Mouse (Mus musculus): ENCODE results near the gene Stx18. TPM values are rescaled to one million over a fixed set of nuclear protein-coding genes. Genes with fewer than 3 reads are reported as not detected.

Gene Stx18
- polyA plus RNA-seq, 1 experiment, result 50.4 TPM

DNA sequence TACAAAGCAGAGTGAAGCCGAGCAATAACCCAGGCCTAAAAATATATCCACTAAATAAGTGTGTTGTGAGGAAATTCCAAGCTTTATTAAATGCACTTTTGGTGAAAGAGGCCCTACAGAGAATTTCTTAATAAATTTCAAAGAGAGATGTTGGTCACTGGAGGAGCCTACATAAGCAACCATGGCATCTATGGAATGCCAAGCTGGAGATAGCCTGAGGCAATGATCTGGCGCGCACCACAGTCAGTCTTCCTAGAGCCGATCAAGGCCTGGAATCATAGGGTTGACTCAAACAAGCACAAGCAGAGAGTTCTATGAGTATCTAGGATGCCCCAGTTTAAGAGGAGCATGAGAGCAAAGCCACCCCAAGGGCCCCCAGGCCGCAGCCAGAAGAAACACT, 10.9 kb upstream of the Stx18 start:
- Histone ChIP-seq H3K4me1 (ENCODE audit: control insufficient read depth, insufficient read depth, low read length) (no peaks in the 10 kb centered on the region), H3K4me3 (ENCODE audit: insufficient read depth, low read length) (no peak overlapping the region), H3K27ac (ENCODE audit: insufficient read depth, low read length) (no peak overlapping the region)
- TF ChIP-seq CTCF (IDR thresholded peaks at IDR 0.05; ENCODE audit: extremely low read depth, insufficient read depth, low read length), result no peak
- TF ChIP-seq POLR2A (IDR thresholded peaks at IDR 0.05; ENCODE audit: extremely low read depth, insufficient read depth, low read length), result no peak

DNA sequence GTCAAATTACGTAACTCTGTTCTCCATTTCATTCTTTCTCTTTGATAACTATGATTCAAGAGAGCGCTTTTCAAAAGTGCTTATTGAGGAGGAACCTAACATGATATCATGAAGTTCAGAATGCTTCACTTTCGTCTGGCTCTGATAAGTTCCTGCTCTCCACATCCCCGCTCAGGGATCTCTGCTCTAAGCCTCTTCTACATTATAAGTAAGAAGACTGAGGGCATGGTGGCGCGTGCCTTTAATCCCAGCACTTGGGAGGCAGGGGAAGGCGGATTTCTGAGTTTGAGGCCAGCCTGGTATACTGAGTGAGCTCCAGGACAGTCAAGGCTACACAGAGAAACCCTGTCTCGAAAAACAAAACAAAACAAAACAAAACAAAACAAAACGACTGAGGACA, 268 bp upstream of the Stx18 start:
- peaks cover 4% of the 10 kb centered on the region; the same call in 1 of the 2 replicates for H3K4me1 ChIP-seq (ENCODE audit: control insufficient read depth, insufficient read depth, low read length)
- peak overlapping the region; percentile 81 for H3K4me3 ChIP-seq (ENCODE audit: insufficient read depth, low read length)
- no peak overlapping the region for H3K27ac ChIP-seq (ENCODE audit: insufficient read depth, low read length)
- TF ChIP-seq CTCF (IDR thresholded peaks at IDR 0.05; ENCODE audit: extremely low read depth, insufficient read depth, low read length), result no peak
- TF ChIP-seq POLR2A (IDR thresholded peaks at IDR 0.05; ENCODE audit: extremely low read depth, insufficient read depth, low read length), result no peak

DNA sequence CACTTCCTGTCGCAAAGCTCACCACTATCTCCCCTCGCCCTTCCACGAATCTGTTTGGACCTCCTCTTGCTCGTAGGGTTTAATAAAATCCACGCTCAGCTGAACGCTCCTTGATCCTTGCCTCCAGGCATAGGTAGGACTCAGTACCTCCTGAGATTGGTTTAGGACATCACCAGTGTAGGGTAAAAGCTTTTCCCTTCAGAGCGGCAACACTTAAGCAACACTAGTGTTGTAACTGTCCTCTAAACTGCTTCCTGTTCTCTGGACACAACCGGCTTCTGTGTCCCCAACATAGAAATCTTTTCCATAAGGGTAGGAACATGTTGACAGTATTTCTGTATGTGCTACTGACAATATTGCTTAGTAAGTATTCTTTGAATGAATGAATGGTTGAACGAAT, 1.3 kb downstream of the Stx18 start:
- Histone ChIP-seq H3K4me1 (ENCODE audit: control insufficient read depth, insufficient read depth, low read length) (peaks cover 4% of the 10 kb centered on the region; the same call in 1 of the 2 replicates), H3K4me3 (ENCODE audit: insufficient read depth, low read length) (peak overlapping the region; percentile 81), H3K27ac (ENCODE audit: insufficient read depth, low read length) (no peak overlapping the region)
- TF ChIP-seq CTCF (IDR thresholded peaks at IDR 0.05; ENCODE audit: extremely low read depth, insufficient read depth, low read length) (no peak), POLR2A (IDR thresholded peaks at IDR 0.05; ENCODE audit: extremely low read depth, insufficient read depth, low read length) (no peak)

- H3K27ac ChIP-seq (ENCODE audit: insufficient read depth, low read length), result no peak overlapping the region
- no peak for TF ChIP-seq CTCF (IDR thresholded peaks at IDR 0.05; ENCODE audit: extremely low read depth, insufficient read depth, low read length)
- no peak for TF ChIP-seq POLR2A (IDR thresholded peaks at IDR 0.05; ENCODE audit: extremely low read depth, insufficient read depth, low read length)
- H3K4me3 ChIP-seq (ENCODE audit: insufficient read depth, low read length), result no peak overlapping the region
- peaks cover 2% of the 10 kb centered on the region; the same call in 1 of the 2 replicates for H3K4me1 ChIP-seq (ENCODE audit: control insufficient read depth, insufficient read depth, low read length)
These were observed 6.4 kb downstream of the Stx18 start for GRCm38 (mm10) chr5:38044923-38045322.

DNA sequence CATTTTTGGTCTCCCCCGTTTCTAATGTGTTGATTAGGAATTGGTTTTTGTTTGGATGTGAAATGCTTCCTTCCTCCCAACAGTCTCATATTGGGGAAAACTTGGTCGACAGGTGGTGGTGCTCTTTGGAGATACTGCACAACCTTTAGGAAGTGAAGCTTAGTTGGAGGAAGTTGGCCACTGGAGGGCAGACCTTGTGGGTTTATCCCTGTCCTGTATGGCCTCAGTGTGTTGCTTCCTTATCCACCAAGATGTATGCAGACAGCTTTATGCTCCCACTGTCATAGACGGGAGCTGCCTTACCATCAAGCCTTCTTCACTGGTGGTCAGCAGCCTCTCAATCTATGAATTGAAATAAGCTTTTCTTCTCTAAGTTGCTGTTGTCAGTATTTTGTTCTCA, 9.6 kb downstream of the Stx18 start:
- H3K4me3 ChIP-seq (ENCODE audit: insufficient read depth, low read length), result no peak overlapping the region
- 0 out of 2 replicates have a peak, but pooled peaks have one; percentile 7 for TF ChIP-seq CTCF (IDR thresholded peaks at IDR 0.05; ENCODE audit: extremely low read depth, insufficient read depth, low read length)
- TF ChIP-seq POLR2A (IDR thresholded peaks at IDR 0.05; ENCODE audit: extremely low read depth, insufficient read depth, low read length), result no peak
- no peak overlapping the region for H3K27ac ChIP-seq (ENCODE audit: insufficient read depth, low read length)
- H3K4me1 ChIP-seq (ENCODE audit: control insufficient read depth, insufficient read depth, low read length), result no peaks in the 10 kb centered on the region

- TF ChIP-seq CTCF (IDR thresholded peaks at IDR 0.05; ENCODE audit: extremely low read depth, insufficient read depth, low read length), result no peak
- no peak for TF ChIP-seq POLR2A (IDR thresholded peaks at IDR 0.05; ENCODE audit: extremely low read depth, insufficient read depth, low read length)
- Histone ChIP-seq H3K27ac (ENCODE audit: insufficient read depth, low read length) (no peak overlapping the region), H3K4me3 (ENCODE audit: insufficient read depth, low read length) (no peak overlapping the region), H3K4me1 (ENCODE audit: control insufficient read depth, insufficient read depth, low read length) (peaks cover 4% of the 10 kb centered on the region)
These were observed 22.5 kb downstream of the Stx18 start for GRCm38 (mm10) chr5:38061051-38061450.

DNA sequence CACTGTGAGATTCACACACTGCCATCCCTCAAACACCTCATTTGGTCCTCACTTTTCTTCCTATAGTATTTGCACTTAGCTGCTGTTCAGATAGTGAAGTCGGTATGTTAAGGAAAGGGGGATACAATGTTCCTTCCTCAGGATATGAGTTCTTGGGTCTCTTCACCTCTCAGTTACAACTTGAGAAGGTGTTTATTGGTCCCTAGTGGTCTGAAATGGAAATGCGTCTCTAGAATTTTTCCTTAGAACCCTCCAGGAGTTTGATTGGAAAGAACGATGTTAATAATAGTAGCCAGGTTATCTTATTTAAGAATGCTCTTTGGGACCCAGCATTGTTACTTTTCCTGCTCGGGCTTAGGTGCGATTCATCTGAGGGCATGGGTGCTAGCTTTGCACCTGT, 24.2 kb downstream of the Stx18 start:
- TF ChIP-seq POLR2A (IDR thresholded peaks at IDR 0.05; ENCODE audit: extremely low read depth, insufficient read depth, low read length), result no peak
- H3K4me1 ChIP-seq (ENCODE audit: control insufficient read depth, insufficient read depth, low read length), result peaks cover 4% of the 10 kb centered on the region
- H3K4me3 ChIP-seq (ENCODE audit: insufficient read depth, low read length), result no peak overlapping the region
- H3K27ac ChIP-seq (ENCODE audit: insufficient read depth, low read length), result no peak overlapping the region

DNA sequence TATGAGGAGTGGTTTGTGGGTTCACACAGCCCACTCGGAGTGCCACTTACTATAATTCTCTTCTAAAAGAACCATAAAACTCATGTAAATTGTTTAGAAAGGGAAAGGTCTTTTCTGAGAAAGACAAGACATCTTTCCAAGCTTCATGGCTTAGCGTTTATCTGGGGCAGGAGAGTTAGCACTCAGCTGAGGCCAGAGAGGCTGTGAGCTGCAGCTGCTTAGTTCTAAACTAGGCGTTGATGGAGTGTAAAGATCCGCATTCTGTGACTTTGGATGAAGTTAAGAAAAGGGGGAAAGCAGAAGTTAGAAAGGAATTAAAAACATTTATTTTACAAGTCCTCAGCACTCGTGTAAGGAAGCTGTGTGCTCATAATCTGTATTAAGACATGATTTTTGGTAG, 24.8 kb downstream of the Stx18 start:
- Histone ChIP-seq H3K4me1 (ENCODE audit: control insufficient read depth, insufficient read depth, low read length) (peaks cover 4% of the 10 kb centered on the region), H3K4me3 (ENCODE audit: insufficient read depth, low read length) (no peak overlapping the region), H3K27ac (ENCODE audit: insufficient read depth, low read length) (no peak overlapping the region)
- no peak for TF ChIP-seq POLR2A (IDR thresholded peaks at IDR 0.05; ENCODE audit: extremely low read depth, insufficient read depth, low read length)
- TF ChIP-seq CTCF (IDR thresholded peaks at IDR 0.05; ENCODE audit: extremely low read depth, insufficient read depth, low read length), result no peak

GRCm38 (mm10) chr5:38064043-38064575, 25.6 kb downstream of the Stx18 start:
- TF ChIP-seq CTCF (IDR thresholded peaks at IDR 0.05; ENCODE audit: extremely low read depth, insufficient read depth, low read length) (no peak), POLR2A (IDR thresholded peaks at IDR 0.05; ENCODE audit: extremely low read depth, insufficient read depth, low read length) (no peak)
- peaks cover 4% of the 10 kb centered on the region for H3K4me1 ChIP-seq (ENCODE audit: control insufficient read depth, insufficient read depth, low read length)
- H3K4me3 ChIP-seq (ENCODE audit: insufficient read depth, low read length), result no peak overlapping the region
- H3K27ac ChIP-seq (ENCODE audit: insufficient read depth, low read length), result no peak overlapping the region

DNA sequence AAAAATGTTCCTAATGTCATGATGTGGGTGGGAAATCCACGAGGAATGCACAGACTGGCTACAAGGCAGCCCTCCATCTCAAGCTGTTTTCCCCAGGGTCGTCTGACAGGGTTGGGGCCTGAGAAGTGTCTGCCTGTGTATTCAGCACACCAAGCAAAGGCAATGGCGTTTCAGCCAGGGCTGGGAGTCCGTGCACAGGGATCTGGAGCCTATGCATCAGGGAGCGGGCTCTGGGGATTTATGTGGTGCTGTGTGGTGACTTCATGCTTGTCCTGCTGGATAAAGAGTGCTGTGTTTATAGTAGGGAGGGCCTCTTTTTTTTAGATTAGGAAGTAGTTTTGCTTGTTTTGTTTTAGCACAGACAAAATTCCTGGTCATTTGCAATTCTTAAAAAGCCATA, 26.2 kb downstream of the Stx18 start:
- peaks cover 4% of the 10 kb centered on the region for H3K4me1 ChIP-seq (ENCODE audit: control insufficient read depth, insufficient read depth, low read length)
- H3K4me3 ChIP-seq (ENCODE audit: insufficient read depth, low read length), result no peak overlapping the region
- TF ChIP-seq POLR2A (IDR thresholded peaks at IDR 0.05; ENCODE audit: extremely low read depth, insufficient read depth, low read length), result no peak
- TF ChIP-seq CTCF (IDR thresholded peaks at IDR 0.05; ENCODE audit: extremely low read depth, insufficient read depth, low read length), result no peak
- H3K27ac ChIP-seq (ENCODE audit: insufficient read depth, low read length), result peak overlapping the region; percentile 23; the same call in 1 of the 2 replicates

All from cortical plate, adult 2 months (tissue).